ENCODE assay signal across 32 mouse cellular contexts in the genomic region with DNA sequence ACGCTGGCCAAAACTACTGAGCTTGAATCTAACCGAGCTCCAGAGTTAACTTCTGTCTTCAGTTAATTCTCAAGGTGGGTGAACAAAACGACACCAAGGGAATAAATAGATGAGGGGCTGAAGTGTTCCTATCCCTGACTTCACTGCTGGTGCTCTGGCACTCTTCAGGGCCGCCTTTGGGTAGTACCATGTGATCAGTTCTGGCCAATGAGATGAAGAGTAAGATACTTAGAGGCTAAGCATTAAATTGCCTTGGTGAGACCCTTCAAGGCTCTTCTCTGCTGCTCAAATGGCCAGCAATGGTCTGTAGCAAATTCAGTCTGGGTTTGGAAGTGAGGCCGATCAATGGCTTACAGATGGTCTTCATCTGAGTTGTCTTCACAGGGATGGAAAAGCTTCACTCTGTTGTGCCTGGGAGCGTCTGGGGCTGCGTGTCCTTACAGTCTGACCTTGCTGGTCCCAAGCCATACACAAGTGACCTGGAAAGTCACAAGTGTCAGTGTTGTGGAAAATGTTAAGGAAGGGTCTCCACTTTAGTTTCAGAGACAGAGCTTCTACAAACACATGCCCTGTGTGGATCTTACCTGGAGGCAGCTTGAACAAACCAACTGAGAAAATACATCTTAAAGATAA. TPM values are rescaled to one million over a fixed set of nuclear protein-coding genes. Genes with fewer than 3 reads are reported as not detected.
DNase-seq lines count a peak whose midpoint lies in the region; ATAC-seq and TF ChIP-seq lines count a peak whose summit lies in the region.
"Had no signal": no experiment of that assay in that cellular context is flagged by ENCODE, and none has a peak within 500 bp of the region (broad histone marks: within the 10 kb centered on the region; RNA-seq: fewer than 3 reads in every experiment).

No protein-coding gene starts in this region.

- ATAC-seq in midbrain, embryonic 11.5 days (ENCODE audit: low FRiP score): no peak
- ATAC-seq in midbrain, embryonic 14.5 days (ENCODE audit: low FRiP score, low TSS enrichment): no peak
- no peak for ATAC-seq in liver, embryonic 11.5 days (replicated peaks; ENCODE audit: low FRiP score)
- ATAC-seq: forebrain, embryonic 15.5 days; hindbrain, embryonic 16.5 days; intestine, embryonic 15.5 days had no signal

- H3K4me2 ChIP-seq in midbrain, embryonic 11.5 days: no peak overlapping the region
- no peak overlapping the region for H3K4me2 ChIP-seq in midbrain, embryonic 14.5 days (ENCODE audit: low read length)
- H3K4me2 ChIP-seq in liver, embryonic 11.5 days: no peak overlapping the region
- H3K4me2 ChIP-seq: embryonic facial prominence, embryonic 13.5 days; forebrain, embryonic 12.5 days; forebrain, embryonic 15.5 days; heart, embryonic 11.5 days; hindbrain, embryonic 13.5 days; intestine, embryonic 15.5 days had no signal

- no peaks in the 10 kb centered on the region for H3K9me3 ChIP-seq in midbrain, embryonic 11.5 days (ENCODE audit: control insufficient read depth, low read length)
- no peaks in the 10 kb centered on the region for H3K9me3 ChIP-seq in midbrain, embryonic 14.5 days (ENCODE audit: control insufficient read depth, low read length)
- H3K9me3 ChIP-seq in ES-E14 (ENCODE audit: control insufficient read depth, insufficient read depth, low read depth, low read length): no peaks in the 10 kb centered on the region
- no peaks in the 10 kb centered on the region for H3K9me3 ChIP-seq in liver, embryonic 11.5 days (ENCODE audit: control insufficient read depth, low read length)
- H3K9me3 ChIP-seq: embryonic facial prominence, embryonic 10.5 days; embryonic facial prominence, embryonic 13.5 days; forebrain, embryonic 12.5 days; forebrain, embryonic 15.5 days; hindbrain, embryonic 10.5 days; hindbrain, embryonic 13.5 days; intestine, embryonic 15.5 days had no signal

- WGBS in midbrain, embryonic 11.5 days: 75% methylated on average over 7 of the region's 7 CpGs
- WGBS in midbrain, embryonic 14.5 days: 84% methylated on average over 7 of the region's 7 CpGs
- WGBS in liver, embryonic 11.5 days: 78% methylated on average over 7 of the region's 7 CpGs

- H3K4me1 ChIP-seq in midbrain, embryonic 11.5 days (ENCODE audit: control insufficient read depth, insufficient read depth, low read length): peaks cover 11% of the 10 kb centered on the region
- H3K4me1 ChIP-seq in midbrain, embryonic 14.5 days (ENCODE audit: control insufficient read depth, insufficient read depth, low read length): peaks cover 9% of the 10 kb centered on the region; the same call in 1 of the 2 replicates
- H3K4me1 ChIP-seq in ES-E14 (ENCODE audit: control insufficient read depth in 2 of 2, insufficient read depth in 2 of 2, low read length in 2 of 2, poor library complexity in 1 of 2): peaks cover 0 to 2% of the 10 kb centered on the region in 2 experiments; a peak in 2 of 4 replicates
- no peaks in the 10 kb centered on the region for H3K4me1 ChIP-seq in liver, embryonic 11.5 days (replicated peaks; ENCODE audit: control insufficient read depth, insufficient read depth, low read length)
- H3K4me1 ChIP-seq: embryonic facial prominence, embryonic 13.5 days; intestine, embryonic 15.5 days had no signal

- no peak overlapping the region for H3K27ac ChIP-seq in midbrain, embryonic 11.5 days (ENCODE audit: low read depth, low read length)
- H3K27ac ChIP-seq in midbrain, embryonic 14.5 days (replicated peaks; ENCODE audit: low read depth, low read length): no peak overlapping the region
- no peak overlapping the region for H3K27ac ChIP-seq in ES-E14 (ENCODE audit: insufficient read depth, low read depth, low read length, poor library complexity, severe bottlenecking)
- H3K27ac ChIP-seq in liver, embryonic 11.5 days (ENCODE audit: low read depth, low read length): no peak overlapping the region
- H3K27ac ChIP-seq: embryonic facial prominence, embryonic 10.5 days; embryonic facial prominence, embryonic 13.5 days; forebrain, embryonic 12.5 days; forebrain, embryonic 15.5 days; hindbrain, embryonic 10.5 days; hindbrain, embryonic 13.5 days; intestine, embryonic 15.5 days had no signal

- H3K4me3 ChIP-seq in midbrain, embryonic 11.5 days (ENCODE audit: low read depth, low read length): no peak overlapping the region
- no peak overlapping the region for H3K4me3 ChIP-seq in midbrain, embryonic 14.5 days (replicated peaks; ENCODE audit: low read depth, low read length)
- peak overlapping the region in 1 of 2 experiments; percentile 55; a peak in 2 of 4 replicates for H3K4me3 ChIP-seq in ES-E14 (ENCODE audit: insufficient read depth in 1 of 2, low read depth in 1 of 2, low read length in 2 of 2, poor library complexity in 1 of 2, severe bottlenecking in 1 of 2)
- H3K4me3 ChIP-seq in liver, embryonic 11.5 days (ENCODE audit: low read depth, low read length): no peak overlapping the region
- H3K4me3 ChIP-seq: embryonic facial prominence, embryonic 10.5 days; embryonic facial prominence, embryonic 13.5 days; erythroblast, embryonic 14.5 days; forebrain, embryonic 12.5 days; forebrain, embryonic 15.5 days; hindbrain, embryonic 10.5 days; hindbrain, embryonic 13.5 days; intestine, embryonic 15.5 days had no signal

- in situ Hi-C loops in ES-E14 (cut with MboI; ENCODE audit: low sequenced_read_pairs in 2 of 2, unreplicated experiment in 2 of 2): no loop called here

- H3K36me3 ChIP-seq in midbrain, embryonic 11.5 days (ENCODE audit: control insufficient read depth, insufficient read depth, low read length): no peaks in the 10 kb centered on the region
- H3K36me3 ChIP-seq in midbrain, embryonic 14.5 days (ENCODE audit: control insufficient read depth, insufficient read depth, low read length): peaks cover 10% of the 10 kb centered on the region
- no peaks in the 10 kb centered on the region for H3K36me3 ChIP-seq in ES-E14 (ENCODE audit: control insufficient read depth, insufficient read depth, low read length, poor library complexity, severe bottlenecking)
- H3K36me3 ChIP-seq in liver, embryonic 11.5 days (ENCODE audit: control insufficient read depth, insufficient read depth, low read length): no peaks in the 10 kb centered on the region
- H3K36me3 ChIP-seq: intestine, embryonic 15.5 days had no signal

- H3K9ac ChIP-seq in midbrain, embryonic 11.5 days (ENCODE audit: low read length): no peak overlapping the region
- H3K9ac ChIP-seq in midbrain, embryonic 14.5 days (replicated peaks; ENCODE audit: low read length): no peak overlapping the region
- H3K9ac ChIP-seq in ES-E14 (ENCODE audit: insufficient read depth, low read depth, low read length, poor library complexity, severe bottlenecking): no peak overlapping the region
- no peak overlapping the region for H3K9ac ChIP-seq in liver, embryonic 11.5 days (ENCODE audit: low read depth, low read length)
- H3K9ac ChIP-seq: embryonic facial prominence, embryonic 13.5 days; forebrain, embryonic 12.5 days; forebrain, embryonic 15.5 days; hindbrain, embryonic 13.5 days; intestine, embryonic 15.5 days had no signal

- DNase-seq in midbrain, embryonic 11.5 days (ENCODE audit: low spot score, missing footprints): peak; percentile 79
- no peak for DNase-seq in midbrain, embryonic 14.5 days
- peak; percentile 19 for DNase-seq in ES-E14 (ENCODE audit: low read depth, low spot score)
- DNase-seq in ZHBTc4 (ENCODE audit: low read depth, low spot score): peak; percentile 41
- no peak for DNase-seq in liver, embryonic 11.5 days (ENCODE audit: low spot score)
- DNase-seq in retina, postnatal 1 day: no peak
- DNase-seq: adrenal gland, adult 2 months; adrenal gland, postnatal 14 days; B cell, adult 2 months; cerebellum, adult 11-12 months; cerebellum, adult 8-10 months; cerebellum, postnatal 10 days; cerebellum, postnatal 36 days; embryo, embryonic 11 days; gastrocnemius, postnatal 25 days; heart, postnatal 36 days; kidney, adult 11 months had no signal

- peaks cover 5% of the 10 kb centered on the region; the same call in 1 of the 2 replicates for H3K27me3 ChIP-seq in midbrain, embryonic 11.5 days (ENCODE audit: control insufficient read depth, insufficient read depth, low read length)
- H3K27me3 ChIP-seq in midbrain, embryonic 14.5 days (ENCODE audit: control insufficient read depth, insufficient read depth, low read length): peaks cover 4% of the 10 kb centered on the region; the same call in 1 of the 2 replicates
- no peaks in the 10 kb centered on the region for H3K27me3 ChIP-seq in liver, embryonic 11.5 days (replicated peaks; ENCODE audit: control insufficient read depth, insufficient read depth, low read length)
- H3K27me3 ChIP-seq: embryonic facial prominence, embryonic 13.5 days; forebrain, embryonic 15.5 days; hindbrain, embryonic 13.5 days; intestine, embryonic 15.5 days had no signal

TF ChIP-seq in ES-E14, 5 proteins besides CTCF, POLR2A, EP300 and RAD21:
- TF ChIP-seq MAFK (IDR thresholded peaks at IDR 0.05; ENCODE audit: insufficient read depth, low read depth, low read length) (no peak), CHD2 (IDR thresholded peaks at IDR 0.05; ENCODE audit: low read depth, low read length) (no peak), ZC3H11A (IDR thresholded peaks at IDR 0.05; ENCODE audit: borderline replicate concordance, low read depth, low read length) (no peak), ZNF384 (IDR thresholded peaks at IDR 0.05; ENCODE audit: low read depth, low read length) (no peak), HCFC1 (IDR thresholded peaks at IDR 0.05; ENCODE audit: borderline replicate concordance, insufficient read depth, low read length) (no peak)
TF ChIP-seq in ES-E14: peak in this region for 0.

RNA-seq across cellular contexts. Expression of gene Dio1, which starts 26.0 kb away (rescaled TPM):
- polyA plus RNA-seq in midbrain, embryonic 11.5 days (2014; fragmentation: Nextera tagmentation; extraction: Ambion mirVana): not detected in 2 replicates
- polyA plus RNA-seq in midbrain, embryonic 14.5 days (2014; fragmentation: Nextera tagmentation; extraction: Ambion mirVana): not detected in 2 replicates
- not detected in 2 replicates for total RNA-seq in ES-E14 (2012; rRNA removed)
- 0.12 TPM in 1 of 2 replicates, not detected in the other for polyA plus RNA-seq in liver, embryonic 11.5 days (2014; fragmentation: Nextera tagmentation; extraction: Ambion mirVana)
- total RNA-seq: gastrocnemius, postnatal 25 days; heart, adult 8-10 months; heart, postnatal 36 days had no signal
- polyA plus RNA-seq: brain, embryonic 14.5 days; cortical plate, adult 2 months; embryonic facial prominence, embryonic 10.5 days; embryonic facial prominence, embryonic 13.5 days; erythroblast, embryonic 14.5 days; forebrain, embryonic 12.5 days; forebrain, embryonic 15.5 days; heart, embryonic 11.5 days; heart, embryonic 14.5 days; heart, postnatal 0 days; hindbrain, embryonic 10.5 days; hindbrain, embryonic 13.5 days; hindbrain, embryonic 16.5 days had no signal

RNA-seq across cellular contexts. Expression of gene Hspb11, which starts 27.6 kb away (rescaled TPM):
- 27.2 and 30.2 TPM in 2 replicates for polyA plus RNA-seq in midbrain, embryonic 11.5 days (2014; fragmentation: Nextera tagmentation; extraction: Ambion mirVana)
- polyA plus RNA-seq in midbrain, embryonic 14.5 days (2014; fragmentation: Nextera tagmentation; extraction: Ambion mirVana): 38.2 and 45.7 TPM in 2 replicates
- 6.4 and 9.4 TPM in 2 replicates for total RNA-seq in ES-E14 (2012; rRNA removed)
- polyA plus RNA-seq in liver, embryonic 11.5 days (2014; fragmentation: Nextera tagmentation; extraction: Ambion mirVana): 14.8 and 16.0 TPM in 2 replicates

RNA-seq across cellular contexts. Expression of gene Lrrc42, which starts 27.6 kb away (rescaled TPM):
- 69.8 and 70.0 TPM in 2 replicates for polyA plus RNA-seq in midbrain, embryonic 11.5 days (2014; fragmentation: Nextera tagmentation; extraction: Ambion mirVana)
- polyA plus RNA-seq in midbrain, embryonic 14.5 days (2014; fragmentation: Nextera tagmentation; extraction: Ambion mirVana): 47.5 and 50.7 TPM in 2 replicates
- total RNA-seq in ES-E14 (2012; rRNA removed): 14.4 and 24.0 TPM in 2 replicates
- 40.7 and 41.1 TPM in 2 replicates for polyA plus RNA-seq in liver, embryonic 11.5 days (2014; fragmentation: Nextera tagmentation; extraction: Ambion mirVana)

RNA-seq across cellular contexts. Expression of gene Yipf1, which starts 33.2 kb away (rescaled TPM):
- polyA plus RNA-seq in midbrain, embryonic 11.5 days (2014; fragmentation: Nextera tagmentation; extraction: Ambion mirVana): 36.0 and 40.2 TPM in 2 replicates
- 55.2 and 61.9 TPM in 2 replicates for polyA plus RNA-seq in midbrain, embryonic 14.5 days (2014; fragmentation: Nextera tagmentation; extraction: Ambion mirVana)
- total RNA-seq in ES-E14 (2012; rRNA removed): 31.6 and 34.5 TPM in 2 replicates
- polyA plus RNA-seq in liver, embryonic 11.5 days (2014; fragmentation: Nextera tagmentation; extraction: Ambion mirVana): 39.0 and 45.5 TPM in 2 replicates

Comparison
In these comparisons a context has a peak if more than half of its experiments do, and no peak if none do; other contexts are left out.
1. DNase-seq: peak in midbrain, embryonic 11.5 days (single experiment), ES-E14 (single experiment) and ZHBTc4 (single experiment); none in midbrain, embryonic 14.5 days (single experiment), liver, embryonic 11.5 days (single experiment) and retina, postnatal 1 day (single experiment).